Mouse (Mus musculus): Measurements from ENCODE around the gene Decr2.
"Not testable (repeated sequence)": the region's sequence is repeated elsewhere in the genome, so short reads cannot be mapped to it uniquely, and the experiment has no call there.

Gene Decr2

GRCm38 (mm10) chr17:26113181-26113948, 23.2 kb upstream of the Decr2 start, which contains the start of gene Tmem8:
Gene Tmem8, plus strand, starts transcription at chr17:26113299.
- DNase-seq (ENCODE audit: extremely low read depth, low read depth, low spot score), result no peak

GRCm38 (mm10) chr17:26112751-26113150, 22.6 kb upstream of the Decr2 start:
- DNase-seq (ENCODE audit: extremely low read depth, low read depth, low spot score), result no peak

- no peak for DNase-seq (ENCODE audit: extremely low read depth, low read depth, low spot score)
Observed at GRCm38 (mm10) chr17:26111722-26112121, 21.6 kb upstream of the Decr2 start.

DNA sequence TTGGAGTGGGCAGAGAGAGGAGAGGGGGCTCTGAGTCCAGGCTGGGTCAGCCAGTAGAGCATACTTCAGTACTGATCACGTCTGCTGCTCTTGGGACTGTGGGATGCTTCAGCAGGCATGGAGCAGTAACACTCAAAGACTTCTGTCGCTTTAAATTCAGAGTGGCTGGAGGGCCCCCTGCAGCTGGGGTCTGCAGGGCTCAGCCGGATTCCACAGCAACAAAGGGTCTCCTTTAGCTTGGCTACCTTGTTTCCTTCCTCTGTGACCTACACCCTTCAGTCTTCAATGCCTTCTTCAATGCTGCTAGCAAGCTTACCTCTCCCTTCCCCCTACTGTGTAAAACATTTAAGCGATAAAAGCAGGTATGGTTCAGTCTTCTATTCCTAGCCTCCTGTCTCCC, 20.9 kb upstream of the Decr2 start:
- no peak for DNase-seq (ENCODE audit: extremely low read depth, low read depth, low spot score)

- no peak for DNase-seq (ENCODE audit: extremely low read depth, low read depth, low spot score)
Observed at GRCm38 (mm10) chr17:26110156-26110555, 20.0 kb upstream of the Decr2 start.

GRCm38 (mm10) chr17:26105619-26106018, 15.5 kb upstream of the Decr2 start:
- no peak for DNase-seq (ENCODE audit: extremely low read depth, low read depth, low spot score)

GRCm38 (mm10) chr17:26101478-26101877, 11.3 kb upstream of the Decr2 start:
- no peak for DNase-seq (ENCODE audit: extremely low read depth, low read depth, low spot score)

GRCm38 (mm10) chr17:26100166-26100565, 10.0 kb upstream of the Decr2 start:
- no peak for DNase-seq (ENCODE audit: extremely low read depth, low read depth, low spot score)

- DNase-seq (ENCODE audit: extremely low read depth, low read depth, low spot score), result not testable (repeated sequence)
Observed at GRCm38 (mm10) chr17:26099316-26099715, 9.2 kb upstream of the Decr2 start.

DNA sequence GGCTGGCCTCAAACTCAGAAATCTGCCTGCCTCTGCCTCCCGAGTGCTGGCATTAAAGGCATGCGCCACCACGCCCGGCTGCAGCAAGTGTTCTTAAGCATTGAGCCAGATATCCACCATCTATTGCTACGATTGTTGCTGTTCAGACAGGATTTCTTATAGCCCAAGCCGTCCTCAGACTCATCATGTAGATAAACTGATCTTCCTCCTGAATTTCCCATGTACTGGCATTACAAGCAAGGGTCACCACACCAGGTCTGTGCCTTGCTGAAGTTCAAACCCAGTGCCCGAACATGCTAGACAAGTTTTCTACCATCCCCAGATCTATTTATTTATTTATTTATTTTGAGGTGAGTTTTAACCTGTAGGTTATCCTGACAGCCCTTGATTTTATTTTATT, 8.3 kb upstream of the Decr2 start:
- DNase-seq (ENCODE audit: extremely low read depth, low read depth, low spot score), result no peak

- no peak for DNase-seq (ENCODE audit: extremely low read depth, low read depth, low spot score)
Observed at GRCm38 (mm10) chr17:26095121-26095740, 5.1 kb upstream of the Decr2 start, which contains the start of gene Nme4. Gene Nme4, minus strand, starts transcription at chr17:26095602.

DNA sequence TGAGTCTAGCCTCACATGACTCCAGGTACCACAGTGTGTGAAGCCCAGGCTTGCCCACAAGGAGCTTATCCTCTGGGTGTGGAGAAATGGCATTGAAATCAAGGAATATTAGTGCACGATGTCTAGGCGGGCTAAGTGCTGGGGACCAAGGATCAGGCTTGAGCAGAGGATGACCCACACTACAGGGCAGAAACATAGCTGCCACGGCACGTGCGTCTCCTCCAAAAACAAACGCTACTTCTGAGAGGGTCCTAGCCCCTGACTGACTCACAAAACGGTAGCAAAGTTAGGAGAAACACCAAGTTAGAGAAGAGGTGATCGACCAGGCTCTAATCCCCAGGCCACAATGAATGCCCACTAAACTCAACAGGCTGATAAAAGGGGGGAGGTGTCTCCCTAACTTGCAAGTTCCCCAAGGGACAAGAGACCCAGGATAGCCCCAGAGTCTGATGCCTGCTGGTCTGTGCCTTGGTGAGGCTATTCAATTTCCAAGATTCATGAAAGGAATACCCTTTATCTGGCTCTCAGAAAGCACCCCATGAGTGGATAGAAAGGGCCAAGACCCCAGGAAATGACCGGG, 4.5 kb upstream of the Decr2 start:
- no peak for DNase-seq (ENCODE audit: extremely low read depth, low read depth, low spot score)

DNA sequence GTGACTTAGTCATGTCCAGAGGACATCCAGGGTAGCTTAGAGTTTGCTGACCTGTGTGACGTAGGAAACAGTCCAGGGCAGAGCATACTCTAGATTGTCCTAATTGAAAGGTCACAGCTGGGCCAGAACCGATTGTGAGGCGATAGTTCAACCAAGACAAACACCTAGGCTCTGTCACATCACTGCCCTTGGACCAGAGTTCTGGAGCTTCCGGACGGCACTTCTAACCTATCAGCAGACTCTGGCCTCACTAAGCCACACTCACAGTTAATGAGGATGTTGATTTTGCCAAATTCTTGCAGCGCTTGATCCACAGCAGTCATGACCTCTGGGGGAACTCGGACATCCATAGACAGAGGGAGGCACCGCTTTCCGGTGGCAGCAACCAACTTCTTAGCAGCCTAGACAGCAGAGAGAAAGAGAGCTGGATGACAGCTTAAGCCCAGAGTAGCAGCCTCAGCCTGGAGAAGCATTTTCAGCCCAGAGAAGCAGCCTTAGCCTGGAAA, 3.0 kb downstream of the Decr2 start:
- no peak for DNase-seq (ENCODE audit: extremely low read depth, low read depth, low spot score)

DNA sequence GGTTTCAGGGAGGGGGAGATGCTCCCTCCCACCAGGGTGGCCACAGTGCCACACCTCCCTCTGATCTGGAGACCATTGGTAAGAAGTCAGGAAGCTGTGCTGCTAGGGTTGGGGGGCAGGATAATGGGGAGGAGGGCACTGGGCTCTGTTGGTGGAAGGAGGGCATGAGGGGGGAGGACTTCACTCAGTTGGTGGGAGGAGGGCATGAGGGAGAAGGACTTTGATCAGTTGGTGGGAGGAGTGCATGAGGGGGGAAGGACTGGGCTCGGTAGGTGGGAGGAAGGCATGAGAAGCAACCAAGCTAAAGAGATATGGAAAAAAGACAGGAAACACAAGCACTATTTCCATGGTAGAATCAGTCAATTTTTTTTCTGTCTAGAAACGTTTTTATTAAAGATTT, 9.3 kb downstream of the Decr2 start:
- DNase-seq (ENCODE audit: extremely low read depth, low read depth, low spot score), result no peak

DNA sequence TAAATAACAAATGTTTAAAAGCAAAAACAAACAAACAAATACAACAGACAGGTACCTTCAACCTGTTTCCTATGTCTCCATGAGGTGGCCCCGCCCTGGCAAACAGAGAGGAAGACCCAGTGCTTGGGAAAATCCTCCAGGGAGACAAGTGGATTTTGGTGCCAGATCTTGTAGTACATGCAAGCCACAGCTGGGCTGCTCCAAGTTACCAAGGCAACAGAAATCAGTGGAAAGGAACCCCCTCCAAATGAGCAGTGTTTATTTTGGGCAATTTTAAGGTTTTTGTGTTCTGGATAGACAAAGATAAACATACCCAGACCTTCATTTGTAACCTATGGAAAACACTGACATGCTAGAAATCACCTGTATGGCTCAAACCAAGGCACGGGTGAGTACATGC, 11.3 kb downstream of the Decr2 start:
- no peak for DNase-seq (ENCODE audit: extremely low read depth, low read depth, low spot score)

DNA sequence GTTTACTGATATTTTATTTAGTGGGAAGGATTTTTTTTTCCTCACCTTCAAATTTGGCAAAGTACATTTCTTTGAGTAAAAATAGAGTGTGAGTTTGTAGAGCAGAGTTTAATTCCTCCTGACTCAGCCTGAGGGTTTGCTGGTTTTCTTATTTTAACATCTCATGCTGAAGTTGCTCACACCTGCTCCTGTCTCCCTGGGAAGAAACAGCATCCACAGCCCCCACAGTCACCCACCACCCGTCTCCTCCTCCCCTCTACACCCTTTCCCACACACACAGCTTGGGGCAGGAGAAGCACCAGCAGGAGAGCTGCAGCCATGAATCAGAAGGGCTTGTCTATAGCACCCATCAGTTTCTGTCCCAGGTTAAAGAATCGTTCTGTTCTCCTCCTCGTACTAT, 14.9 kb downstream of the Decr2 start:
- DNase-seq (ENCODE audit: extremely low read depth, low read depth, low spot score), result no peak

GRCm38 (mm10) chr17:26070136-26070535, 20.0 kb downstream of the Decr2 start:
- peak; percentile 31 for DNase-seq (ENCODE audit: extremely low read depth, low read depth, low spot score)

- DNase-seq (ENCODE audit: extremely low read depth, low read depth, low spot score), result no peak
Observed at GRCm38 (mm10) chr17:26068831-26069739, 21.1 kb downstream of the Decr2 start, which contains the start of gene Rab11fip3. Gene Rab11fip3, minus strand, starts transcription at chr17:26069555.

DNA sequence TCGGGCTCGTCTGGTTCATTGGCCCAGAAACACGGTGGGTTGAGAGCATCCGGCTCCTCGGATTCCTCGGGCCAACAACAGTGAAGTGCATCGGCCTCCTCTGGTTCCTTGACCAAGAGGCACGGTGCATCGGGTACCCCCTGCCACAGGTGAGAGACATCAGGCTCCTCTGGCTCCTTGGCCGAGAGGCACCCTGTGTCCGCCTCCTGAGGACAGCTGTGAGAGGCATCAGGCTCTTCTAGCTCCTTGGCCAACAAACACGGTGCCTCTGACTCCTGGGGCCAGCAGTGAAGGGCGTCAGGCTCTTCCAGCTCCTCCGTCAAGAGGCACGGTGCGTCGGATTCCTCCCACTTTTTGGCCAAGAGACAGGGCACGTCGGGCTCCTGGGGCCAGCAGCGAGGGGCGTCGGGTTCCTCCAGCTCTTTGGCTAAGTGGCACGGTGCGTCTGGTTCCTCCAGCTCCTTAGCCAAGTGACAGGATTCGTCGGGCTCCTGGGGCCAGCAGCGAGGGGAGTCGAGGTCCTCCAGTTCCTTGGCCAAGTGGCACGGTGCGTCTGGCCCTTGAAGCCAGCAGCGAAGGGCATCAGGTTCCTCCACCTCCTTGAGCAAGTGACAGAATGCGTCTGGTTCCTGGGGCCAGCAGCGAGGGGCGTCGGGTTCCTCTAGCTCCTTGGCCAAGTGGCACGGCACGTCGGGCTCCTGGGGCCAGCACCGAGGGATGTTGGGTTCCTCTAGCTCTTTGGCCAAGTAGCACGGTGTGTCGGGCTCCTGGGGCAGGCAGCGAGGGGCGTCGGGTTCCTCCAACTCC, 21.9 kb downstream of the Decr2 start:
- no peak for DNase-seq (ENCODE audit: extremely low read depth, low read depth, low spot score)

DNA sequence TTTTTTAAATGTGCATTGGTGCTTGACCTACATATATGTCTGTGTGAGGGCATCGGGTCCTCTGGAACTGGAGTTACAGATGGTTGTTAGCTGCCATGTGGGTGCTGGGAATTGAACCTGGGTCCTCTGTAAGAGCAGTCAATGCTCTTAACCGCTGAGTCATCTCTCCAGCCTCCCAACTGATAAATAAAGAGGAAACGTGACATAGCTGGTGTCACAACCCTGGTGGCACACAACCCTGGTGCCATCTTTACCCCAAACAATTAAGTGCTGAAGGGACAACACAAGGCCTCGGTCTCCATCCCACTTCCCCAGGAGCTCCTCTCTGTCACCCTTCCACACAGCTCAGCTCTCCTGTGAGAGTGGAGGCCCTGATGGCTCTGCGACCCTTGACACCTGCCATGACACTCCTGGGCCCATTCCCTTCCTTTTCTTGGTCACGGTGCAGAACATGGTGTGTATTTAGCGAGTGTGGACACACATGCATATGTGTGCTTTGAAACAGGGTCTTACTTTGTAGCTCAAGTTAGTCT, 23.6 kb downstream of the Decr2 start:
- no peak for DNase-seq (ENCODE audit: extremely low read depth, low read depth, low spot score)
